Mouse (Mus musculus): ENCODE measurements at regions not wholly inside any gene's neighbourhood (a gene's known extent, or its start where the extent isn't known, plus 50 kb on each side); places are given as distances from the start of the nearest gene placed in this dataset.

DNA sequence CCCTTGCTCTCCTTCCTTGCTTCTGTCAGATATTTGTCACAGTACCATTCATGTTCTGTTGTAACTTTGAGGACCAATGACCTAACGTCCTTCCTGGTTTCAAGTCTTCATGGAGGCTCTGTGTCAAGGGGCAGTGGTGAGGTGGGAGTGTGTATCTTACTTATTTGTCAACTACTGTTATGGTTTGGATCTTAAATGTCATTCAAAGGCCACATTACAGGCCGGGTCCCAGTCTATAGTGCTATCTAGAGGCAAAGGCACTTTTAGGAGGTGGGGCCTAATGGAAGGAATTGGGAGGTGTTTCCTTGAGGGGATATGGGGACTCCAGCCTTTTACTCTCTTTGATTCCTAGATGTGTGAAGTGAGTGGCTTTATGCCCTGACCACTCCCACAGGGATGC lies 91.0 kb upstream of the Ccn6 start:
- TF ChIP-seq CTCF (IDR thresholded peaks at IDR 0.05) (no peak), EP300 (IDR thresholded peaks at IDR 0.05) (no peak)

All from lung, postnatal 0 days (tissue).